Mouse (Mus musculus): ENCODE data around the gene Ttll9.
A peak's percentile ranks its signal among the peaks of the same experiment; 100 is the strongest.

The Ttll9 gene

DNA sequence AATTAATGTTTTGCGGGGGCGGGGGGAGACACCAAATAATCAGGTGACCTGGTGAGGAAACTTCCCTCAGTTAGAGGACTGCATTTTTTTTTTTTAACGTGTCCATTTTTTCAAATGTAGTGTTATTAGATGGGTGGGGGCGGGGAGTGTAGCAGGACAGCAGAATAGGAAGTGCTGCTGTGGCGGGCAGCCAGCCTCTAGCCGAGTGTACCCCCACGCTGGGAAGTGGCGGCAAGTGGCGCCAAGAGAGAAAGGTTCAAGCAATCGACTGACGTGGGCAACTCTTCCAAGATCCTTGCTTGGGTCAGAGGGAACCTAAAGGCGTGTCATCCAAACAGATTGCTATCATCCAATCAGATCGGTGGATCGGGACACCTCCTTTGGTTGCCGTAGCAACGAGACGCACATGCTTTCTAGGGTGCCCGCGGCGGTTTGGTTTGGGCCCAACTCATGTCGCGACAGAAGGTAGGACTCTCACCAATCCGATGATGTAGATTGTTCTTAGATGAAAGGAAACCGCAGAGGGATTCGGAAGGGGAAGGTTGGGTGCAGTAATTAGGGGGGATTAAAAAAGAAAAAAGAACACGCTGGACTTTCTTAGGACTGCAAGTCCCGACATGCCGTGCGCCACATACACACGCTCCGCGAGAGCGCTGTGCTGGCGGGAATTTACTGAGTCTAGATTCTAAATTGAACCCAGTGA, at the start of gene Ttll9:
Gene Ttll9, plus strand, starts transcription at position 395 of the 703 bp plus-strand sequence.
- DNase-seq (ENCODE audit: extremely low read depth, low read depth) = peak; percentile 70

DNA sequence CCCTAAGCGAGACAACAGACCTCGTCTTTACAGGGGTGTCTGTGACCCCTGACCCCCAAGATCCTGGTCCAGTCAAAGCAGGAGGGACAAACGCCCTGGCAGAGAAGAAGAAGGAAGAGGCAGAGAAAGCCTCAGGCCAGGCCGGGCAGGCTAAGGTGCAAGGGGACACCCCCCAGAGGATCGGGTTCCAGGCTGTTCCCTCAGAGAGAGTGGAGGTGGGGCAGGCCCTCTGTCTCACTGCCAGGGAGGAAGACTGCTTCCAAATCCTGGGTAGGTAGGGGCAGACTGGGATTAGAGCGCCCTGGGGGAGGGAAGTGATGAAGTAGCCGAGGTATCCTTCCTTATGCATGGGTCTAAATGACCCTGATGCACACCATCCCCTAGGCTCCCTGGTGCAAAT, 48.8 kb upstream of the Ttll9 start:
- DNase-seq (ENCODE audit: extremely low read depth, low read depth) = no peak

DNA sequence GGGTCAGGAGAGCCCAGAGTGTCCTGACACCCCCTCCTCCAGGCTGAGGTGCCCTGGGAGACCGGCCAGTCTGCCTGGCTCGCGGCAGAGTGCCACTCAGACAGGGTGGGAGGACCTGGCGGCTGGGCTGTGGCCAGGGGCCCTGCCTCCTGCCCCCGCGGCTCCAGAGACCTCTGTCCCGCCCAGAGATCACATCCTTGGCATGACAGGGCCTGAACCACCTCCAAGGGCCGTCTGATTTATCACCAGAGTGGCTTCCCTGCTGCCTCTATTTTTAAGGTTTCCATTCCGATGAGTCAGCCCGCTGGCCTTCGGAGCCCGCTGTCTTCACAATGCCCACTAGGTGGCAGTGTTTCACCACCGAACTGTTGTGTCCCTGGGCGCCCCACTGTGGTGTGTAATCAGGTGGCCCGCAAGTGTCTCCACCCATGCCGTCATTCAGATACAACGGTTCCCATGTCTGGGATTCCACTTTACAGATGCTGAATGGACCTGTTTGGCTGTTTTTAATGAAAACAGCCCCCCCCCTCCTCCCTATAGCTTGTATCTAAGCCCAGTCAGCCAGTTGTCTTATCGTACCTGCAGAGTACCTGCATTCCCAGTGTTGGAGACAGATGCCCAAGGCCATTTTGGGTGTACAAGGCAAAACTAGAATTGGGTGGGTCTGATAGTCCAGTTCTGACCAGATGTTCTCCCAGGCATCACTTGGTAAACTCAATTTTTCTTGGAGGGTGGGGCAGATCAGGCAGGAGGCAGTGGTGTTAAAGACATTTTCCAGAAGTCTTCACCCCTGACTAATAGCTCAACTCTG, 47.8 kb upstream of the Ttll9 start:
- DNase-seq (ENCODE audit: extremely low read depth, low read depth) = peak; percentile 62

DNA sequence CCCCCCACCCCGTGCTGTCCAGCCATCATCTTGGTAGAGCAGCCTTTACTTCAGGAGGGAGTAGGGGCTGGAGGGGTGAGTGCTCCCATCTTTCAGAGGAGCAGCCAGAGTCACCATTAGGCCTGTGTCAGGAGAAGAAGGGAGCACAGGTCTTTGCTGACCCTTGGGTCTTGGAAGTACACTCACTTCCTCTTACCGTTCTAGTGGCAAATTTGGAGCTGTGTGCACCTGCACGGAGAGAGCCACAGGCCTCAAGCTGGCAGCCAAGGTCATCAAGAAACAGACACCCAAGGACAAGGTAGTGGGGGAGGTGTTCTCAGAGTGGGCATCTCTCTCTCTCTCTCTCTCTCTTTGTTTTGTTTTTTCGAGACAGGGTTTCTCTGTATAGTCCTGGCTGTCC, 46.8 kb upstream of the Ttll9 start:
- no peak for DNase-seq (ENCODE audit: extremely low read depth, low read depth)

GRCm38 (mm10) chr2:152916111-152916510, 46.2 kb upstream of the Ttll9 start:
- no peak for DNase-seq (ENCODE audit: extremely low read depth, low read depth)

- DNase-seq (ENCODE audit: extremely low read depth, low read depth) = no peak
Measured at GRCm38 (mm10) chr2:152917671-152918070, 44.6 kb upstream of the Ttll9 start.

GRCm38 (mm10) chr2:152922376-152922775, 39.9 kb upstream of the Ttll9 start:
- no peak for DNase-seq (ENCODE audit: extremely low read depth, low read depth)

- DNase-seq (ENCODE audit: extremely low read depth, low read depth) = no peak
Measured at GRCm38 (mm10) chr2:152923621-152924020, 38.7 kb upstream of the Ttll9 start.

DNA sequence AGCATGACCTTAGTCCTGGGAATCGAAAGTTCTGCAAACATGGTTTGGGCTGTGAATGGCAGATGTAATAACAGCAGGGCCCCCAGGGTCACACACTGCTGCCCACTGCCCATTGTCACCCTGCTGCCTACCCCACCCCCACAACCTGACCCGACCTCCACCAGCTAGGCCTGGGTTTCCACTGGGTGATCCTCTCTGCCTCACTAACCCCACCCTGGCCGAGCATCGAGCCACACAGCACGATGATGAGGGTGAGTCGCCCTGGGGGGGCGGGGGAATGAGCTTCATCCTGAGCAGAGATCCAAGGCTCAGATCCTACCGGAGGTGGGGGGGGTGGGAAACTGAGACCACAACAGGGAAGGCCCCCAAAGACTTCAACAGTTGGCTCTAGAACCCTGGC, 38.2 kb upstream of the Ttll9 start:
- peak; percentile 6 for DNase-seq (ENCODE audit: extremely low read depth, low read depth)

DNA sequence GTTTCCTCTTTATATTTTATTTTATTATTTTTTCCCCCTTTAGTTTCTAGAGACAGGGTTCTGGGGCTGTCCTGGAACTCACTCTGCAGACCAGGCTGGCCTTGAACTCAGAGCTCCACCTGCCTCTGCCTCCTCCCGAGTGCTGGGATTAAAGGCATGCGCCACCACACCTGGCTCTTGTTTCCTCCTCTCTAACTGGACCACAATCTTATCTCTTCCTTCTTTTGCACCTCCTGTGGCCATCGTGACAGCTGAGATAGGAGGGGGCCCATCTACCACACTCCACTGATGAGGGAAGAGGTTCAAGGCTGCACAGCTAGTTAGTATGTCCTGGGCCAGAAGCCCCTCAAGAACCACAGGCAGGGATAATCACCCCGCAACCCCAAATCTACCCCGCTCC, 37.7 kb upstream of the Ttll9 start:
- no peak for DNase-seq (ENCODE audit: extremely low read depth, low read depth)

DNA sequence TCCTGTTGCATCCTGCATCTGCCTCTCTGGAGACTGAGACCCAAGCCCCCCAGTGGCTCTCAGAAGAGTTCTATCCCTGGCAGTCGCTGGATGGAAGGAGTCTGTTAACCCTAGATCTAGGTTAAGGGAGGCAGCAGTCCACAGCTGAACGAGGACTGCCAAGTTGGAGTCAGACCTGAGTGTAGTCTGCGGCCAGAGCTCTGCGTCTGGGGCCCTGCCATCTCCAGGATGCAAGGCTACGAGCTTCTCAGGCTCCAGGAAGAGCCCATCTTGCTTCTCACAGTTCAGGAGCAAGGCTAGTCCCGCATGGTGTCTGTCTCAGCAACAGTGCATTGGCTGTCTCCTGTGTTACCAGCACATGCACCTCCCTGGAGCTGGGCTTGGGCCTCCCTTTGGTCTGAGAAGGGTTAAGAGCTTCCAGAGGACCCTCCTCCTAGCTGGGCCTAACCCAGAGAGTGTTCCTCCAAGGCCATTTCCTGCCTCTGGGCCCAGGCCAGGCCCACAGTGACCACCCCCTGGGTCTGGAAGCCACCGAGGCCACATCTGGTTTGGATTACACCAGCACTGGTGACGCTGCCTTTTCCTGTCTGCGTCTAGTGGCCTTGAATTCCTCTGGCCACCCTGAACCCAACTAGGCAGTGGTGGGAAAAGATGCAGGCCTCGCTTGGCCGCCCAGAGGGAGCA, 37.0 kb upstream of the Ttll9 start:
- no peak for DNase-seq (ENCODE audit: extremely low read depth, low read depth)

- no peak for DNase-seq (ENCODE audit: extremely low read depth, low read depth)
Measured at GRCm38 (mm10) chr2:152926896-152927295, 35.4 kb upstream of the Ttll9 start.

- no peak for DNase-seq (ENCODE audit: extremely low read depth, low read depth)
Measured at GRCm38 (mm10) chr2:152927371-152927770, 34.9 kb upstream of the Ttll9 start.

DNA sequence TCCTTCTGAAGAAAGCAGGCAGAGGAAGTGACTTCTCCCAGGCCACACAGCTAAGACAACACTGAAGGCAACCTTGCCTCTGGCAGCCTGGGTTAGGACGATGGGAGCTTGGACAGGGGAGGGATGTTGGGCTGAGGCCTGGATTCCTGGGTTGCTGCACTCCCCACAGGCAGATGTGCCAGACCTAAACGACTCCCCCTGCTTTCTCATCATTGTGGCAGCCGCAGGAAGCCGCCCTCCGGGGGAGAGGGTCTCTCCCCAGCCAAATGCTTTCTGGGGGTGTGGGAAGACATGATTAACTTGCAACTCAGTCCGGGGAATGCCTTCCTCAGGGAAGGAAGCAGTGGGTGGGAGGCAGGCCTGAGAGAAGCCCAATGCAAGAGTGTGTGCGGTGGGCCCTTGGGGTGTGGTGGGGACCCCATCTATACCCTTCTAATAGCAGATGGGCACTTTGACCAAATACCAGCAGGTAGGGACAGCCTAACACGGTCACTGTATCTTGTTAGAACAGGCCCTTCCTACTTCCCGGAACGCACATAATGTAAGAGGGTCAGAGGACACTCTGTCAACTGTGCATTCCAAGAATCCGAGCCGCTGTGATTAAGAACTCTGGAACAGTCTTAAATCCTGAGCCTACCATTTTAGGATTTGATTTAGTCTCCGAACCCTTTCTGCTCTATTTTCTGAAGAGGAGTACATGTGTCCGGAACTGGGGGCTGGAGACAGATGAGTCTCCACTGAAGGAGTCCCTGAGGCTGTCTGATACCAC, 33.9 kb upstream of the Ttll9 start:
- no peak for DNase-seq (ENCODE audit: extremely low read depth, low read depth)

GRCm38 (mm10) chr2:152928988-152929370, 33.3 kb upstream of the Ttll9 start:
- DNase-seq (ENCODE audit: extremely low read depth, low read depth) = no peak

GRCm38 (mm10) chr2:152930276-152930675, 32.0 kb upstream of the Ttll9 start:
- no peak for DNase-seq (ENCODE audit: extremely low read depth, low read depth)

DNA sequence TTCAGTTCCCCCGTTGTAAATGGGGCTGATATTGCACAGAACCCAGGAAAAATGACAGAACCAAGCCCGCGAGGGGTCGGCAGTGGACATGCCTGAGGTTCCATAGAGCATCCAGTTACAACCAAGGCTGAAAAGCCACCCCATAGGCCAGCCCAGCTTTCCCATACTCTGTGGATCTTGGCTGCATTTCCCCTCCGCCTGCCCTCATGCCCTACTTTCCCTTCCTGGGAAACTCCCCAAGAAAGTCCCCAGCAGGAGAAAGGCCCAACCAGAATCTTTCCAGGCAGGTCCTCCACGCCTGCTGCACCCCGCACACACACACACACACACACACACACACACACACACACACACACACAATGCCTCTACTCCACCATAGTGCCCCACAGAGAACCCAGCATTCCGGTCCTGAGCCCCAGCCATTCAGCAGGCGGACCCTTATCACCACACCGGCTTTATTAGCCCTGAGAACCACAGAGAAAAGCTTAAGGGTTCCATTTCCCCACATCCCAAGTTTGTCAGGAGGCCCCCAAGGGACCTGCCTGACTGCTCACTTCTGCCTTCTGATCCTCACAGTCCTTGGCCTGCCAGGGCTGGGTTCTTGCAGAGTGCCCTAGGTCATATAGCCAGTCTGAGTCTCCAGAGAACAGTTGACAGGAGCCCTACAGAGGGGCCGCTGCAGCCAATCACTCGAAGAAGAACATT, 30.7 kb upstream of the Ttll9 start:
- no peak for DNase-seq (ENCODE audit: extremely low read depth, low read depth)

GRCm38 (mm10) chr2:152933048-152933447, 29.2 kb upstream of the Ttll9 start, which contains the start of gene Foxs1:
Gene Foxs1, minus strand, starts transcription at chr2:152933208.
- DNase-seq (ENCODE audit: extremely low read depth, low read depth) = no peak

DNA sequence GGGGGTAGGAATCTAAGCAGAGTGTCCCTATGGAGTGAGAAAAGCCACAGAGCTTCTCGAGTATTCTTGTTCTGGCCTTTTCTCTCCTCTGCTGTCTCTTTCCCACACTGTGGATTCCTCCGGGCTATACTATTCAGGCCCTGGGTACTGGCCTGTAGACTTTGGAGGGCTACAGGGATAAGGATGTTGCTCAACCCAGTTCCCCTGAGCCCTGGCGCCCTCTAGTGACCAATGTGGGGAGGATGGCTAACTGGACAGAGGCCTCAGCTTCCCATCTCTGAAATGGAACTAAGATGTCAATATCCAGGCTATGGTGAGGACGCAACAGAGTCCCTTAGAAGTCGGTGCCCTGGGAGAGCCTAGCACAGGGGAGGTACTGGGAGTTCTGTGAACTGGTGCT, 28.7 kb upstream of the Ttll9 start:
- DNase-seq (ENCODE audit: extremely low read depth, low read depth) = peak; percentile 26

DNA sequence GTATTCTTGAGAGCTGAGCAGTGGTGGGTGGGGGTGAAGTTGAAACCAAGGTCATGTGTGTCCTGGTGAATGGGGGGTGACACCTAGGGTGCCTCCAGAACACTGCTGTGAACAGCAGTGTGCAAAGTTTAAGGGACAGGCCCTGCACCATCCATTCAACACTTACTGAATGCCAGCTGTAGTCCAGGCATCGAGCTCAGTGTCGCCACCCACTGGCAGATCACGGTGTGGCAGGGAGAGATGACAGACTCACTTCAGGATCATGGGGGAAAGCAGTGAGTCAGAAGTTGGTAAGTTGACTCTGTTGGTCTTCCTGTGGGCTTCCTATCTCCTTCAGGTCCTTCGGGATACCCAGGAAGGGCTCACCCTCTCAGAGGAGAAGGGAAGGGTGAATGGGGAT, 22.4 kb upstream of the Ttll9 start:
- peak; percentile 29 for DNase-seq (ENCODE audit: extremely low read depth, low read depth)

GRCm38 (mm10) chr2:152941106-152941505, 21.2 kb upstream of the Ttll9 start:
- no peak for DNase-seq (ENCODE audit: extremely low read depth, low read depth)

Data from MEL-GATA-1-ER (cell line).